Mouse (Mus musculus): ENCODE results near the gene Sh3tc1.

Gene Sh3tc1

DNA sequence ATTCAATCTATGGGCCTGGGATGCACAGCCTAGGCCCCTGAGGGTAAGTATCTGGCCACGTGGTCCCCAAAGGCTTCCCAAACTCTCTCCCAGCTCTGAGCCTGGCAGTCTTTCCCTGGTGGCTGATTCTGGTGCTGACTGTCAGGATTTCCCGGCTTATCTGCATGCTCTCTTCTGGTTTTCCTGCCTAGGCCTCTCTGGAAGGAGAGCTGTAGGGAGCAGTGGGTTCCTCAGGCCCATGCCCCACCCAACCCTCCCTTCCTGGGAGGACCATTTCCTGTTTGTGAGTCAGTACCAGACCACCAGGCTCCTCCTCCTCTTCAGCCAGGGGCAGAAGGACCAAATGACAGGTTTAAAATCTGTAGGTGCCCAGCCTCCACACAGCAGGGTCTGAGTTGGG lies 17.1 kb downstream of the Sh3tc1 start:
- no peak for DNase-seq (ENCODE audit: low spot score)

DNA sequence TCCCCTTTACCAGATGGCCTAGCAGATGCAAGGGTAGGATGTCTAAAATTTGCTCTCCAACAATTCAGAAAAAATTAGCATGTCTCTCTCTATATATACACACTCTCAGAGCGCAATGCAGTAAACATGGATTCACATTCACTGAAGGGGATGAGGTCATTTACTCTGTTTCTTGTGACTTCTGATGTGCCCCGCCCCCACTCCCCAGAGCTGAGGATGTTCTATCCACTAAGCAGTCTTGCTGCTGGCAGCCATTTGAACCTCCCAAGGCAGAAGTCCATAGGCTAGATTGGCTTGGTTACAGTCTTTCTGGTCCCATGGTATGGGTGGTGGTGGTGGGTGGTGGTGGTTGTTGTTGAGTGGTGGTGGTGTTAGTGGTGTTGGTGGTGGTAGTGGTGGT lies 17.9 kb downstream of the Sh3tc1 start:
- no peak for DNase-seq (ENCODE audit: low spot score)

- DNase-seq (ENCODE audit: low spot score): peak; percentile 70
These were observed 19.9 kb downstream of the Sh3tc1 start for GRCm38 (mm10) chr5:35719880-35720279.

GRCm38 (mm10) chr5:35719343-35719742 lies 20.4 kb downstream of the Sh3tc1 start:
- DNase-seq (ENCODE audit: low spot score): no peak

DNA sequence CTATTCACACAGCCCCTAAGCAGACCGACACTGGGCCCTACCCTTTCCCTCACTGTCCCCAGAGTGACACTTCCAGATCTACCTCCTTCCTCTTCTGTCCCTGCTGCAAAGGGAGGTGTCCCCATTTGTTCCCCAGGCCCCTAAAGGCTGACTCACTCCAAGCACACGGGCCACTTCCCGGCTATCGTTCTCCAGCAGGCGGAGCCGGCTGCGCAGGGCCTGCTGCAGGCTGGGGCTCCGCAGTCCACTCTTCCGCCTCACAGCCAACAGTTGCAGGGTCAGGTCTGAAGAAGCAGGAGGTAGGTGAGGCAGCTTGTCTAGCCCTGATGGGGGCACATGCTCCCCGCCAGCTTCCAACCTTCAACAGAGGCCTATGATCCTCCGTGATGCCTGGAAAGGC lies 21.0 kb downstream of the Sh3tc1 start:
- no peak for DNase-seq (ENCODE audit: low spot score)

- DNase-seq (ENCODE audit: low spot score): peak; percentile 57
These were observed 21.8 kb downstream of the Sh3tc1 start for GRCm38 (mm10) chr5:35717946-35718345.

- DNase-seq (ENCODE audit: low spot score): no peak
These were observed 22.3 kb downstream of the Sh3tc1 start for GRCm38 (mm10) chr5:35717455-35717854.

DNA sequence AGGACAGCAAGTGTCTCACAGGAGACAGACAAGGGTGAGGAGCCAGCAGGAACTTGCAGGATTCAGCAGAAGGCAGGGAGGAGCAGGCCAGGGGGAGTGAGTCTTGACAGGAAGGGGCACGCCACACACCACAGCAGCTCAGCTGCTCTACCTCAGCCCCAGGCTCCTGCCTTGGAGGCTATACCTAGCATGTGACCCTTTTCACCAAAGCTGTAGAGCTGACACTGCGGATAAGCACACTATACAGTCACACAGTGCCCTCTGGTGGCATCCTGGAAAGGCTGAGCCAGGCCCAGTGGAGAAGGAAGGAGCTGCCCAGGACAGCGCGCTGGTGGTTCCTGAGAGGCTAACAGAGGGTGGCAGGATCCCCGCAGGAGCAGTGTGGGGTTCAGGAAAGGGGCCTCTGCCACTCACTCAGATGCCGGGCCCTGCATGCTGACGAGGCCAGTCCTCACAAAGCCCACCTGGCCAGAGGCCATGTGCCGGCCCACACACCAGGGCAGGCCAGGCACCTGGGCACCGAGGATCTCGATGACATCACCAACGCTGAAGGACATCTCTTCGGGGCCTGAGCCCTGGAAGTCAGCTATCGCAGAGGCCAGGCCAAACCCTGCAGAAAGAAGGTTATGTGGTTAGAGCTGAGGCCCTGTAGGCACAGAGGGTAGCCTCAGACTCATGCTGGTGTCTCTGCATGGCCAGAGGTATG lies 26.0 kb downstream of the Sh3tc1 start:
- peak; percentile 78 for DNase-seq (ENCODE audit: low spot score)

- DNase-seq (ENCODE audit: low spot score): no peak
These were observed 27.3 kb downstream of the Sh3tc1 start for GRCm38 (mm10) chr5:35712517-35712916.

DNA sequence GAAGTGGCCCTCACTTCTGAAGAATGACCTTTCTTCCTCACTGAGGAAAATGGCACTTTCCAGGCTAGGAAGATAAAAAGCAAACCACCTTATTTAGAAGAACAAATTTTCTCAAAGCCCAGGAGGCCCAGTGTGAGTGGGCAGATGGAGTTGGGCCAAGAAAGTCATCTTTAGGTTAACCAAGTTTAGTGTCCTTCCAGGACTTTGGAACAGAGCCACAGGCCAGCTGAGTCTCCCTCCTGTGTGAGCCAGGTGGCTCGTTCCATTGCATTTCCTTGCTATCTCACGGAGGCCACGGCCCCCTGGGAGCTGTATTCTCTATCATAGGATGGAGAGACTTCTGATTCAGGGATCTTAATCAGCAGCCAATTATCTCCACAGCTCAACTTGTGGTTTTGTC lies 28.9 kb downstream of the Sh3tc1 start:
- DNase-seq (ENCODE audit: low spot score): no peak

GRCm38 (mm10) chr5:35710481-35710880 lies 29.3 kb downstream of the Sh3tc1 start:
- DNase-seq (ENCODE audit: low spot score): peak; percentile 41

- no peak for DNase-seq (ENCODE audit: low spot score)
These were observed 34.4 kb downstream of the Sh3tc1 start for GRCm38 (mm10) chr5:35705411-35705810.

DNA sequence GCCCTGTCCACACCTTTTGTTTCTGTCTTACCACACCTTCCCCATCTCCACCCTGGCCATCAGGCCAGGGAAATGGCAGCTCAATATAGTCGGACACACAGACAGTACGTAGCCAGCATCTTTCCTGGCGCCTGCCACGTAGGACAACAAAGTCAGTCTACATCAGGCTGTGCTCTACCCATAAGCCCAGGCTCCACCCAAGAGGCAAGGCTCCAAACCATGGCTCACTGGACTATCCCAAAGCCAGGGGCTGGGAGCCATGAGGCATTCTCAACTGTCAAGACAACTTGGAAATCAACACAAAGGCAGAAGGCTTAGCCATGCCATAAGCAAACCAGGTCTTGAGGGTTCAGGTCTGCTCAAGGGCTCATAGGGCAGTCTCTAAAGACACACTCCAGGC lies 36.0 kb downstream of the Sh3tc1 start:
- no peak for DNase-seq (ENCODE audit: low spot score)

GRCm38 (mm10) chr5:35703183-35703582 lies 36.6 kb downstream of the Sh3tc1 start:
- no peak for DNase-seq (ENCODE audit: low spot score)

GRCm38 (mm10) chr5:35702582-35703140 lies 37.1 kb downstream of the Sh3tc1 start:
- DNase-seq (ENCODE audit: low spot score): no peak

- DNase-seq (ENCODE audit: low spot score): peak; percentile 76
These were observed 38.7 kb downstream of the Sh3tc1 start for GRCm38 (mm10) chr5:35701042-35701441.

DNA sequence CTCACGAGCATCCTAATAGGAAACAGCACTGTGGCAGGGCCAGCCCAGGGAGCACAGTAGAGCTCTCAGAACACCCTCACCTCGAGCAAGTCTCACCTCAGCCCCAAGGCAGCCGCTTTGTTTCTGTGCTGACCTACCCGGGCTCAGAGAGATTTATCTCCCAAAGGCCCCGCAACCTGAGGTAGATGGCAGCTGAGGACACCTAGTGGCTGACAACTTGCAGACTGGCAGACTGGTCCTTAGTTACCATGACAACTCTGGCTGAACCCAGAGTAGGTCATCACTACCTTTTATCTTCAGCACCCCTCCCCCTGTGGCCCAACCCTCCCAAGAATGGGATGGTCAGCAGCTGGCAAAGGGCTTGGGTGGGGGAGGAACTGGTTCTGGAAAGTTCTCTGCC lies 44.0 kb downstream of the Sh3tc1 start:
- no peak for DNase-seq (ENCODE audit: low spot score)

GRCm38 (mm10) chr5:35693638-35694037 lies 46.1 kb downstream of the Sh3tc1 start:
- DNase-seq (ENCODE audit: low spot score): no peak

DNA sequence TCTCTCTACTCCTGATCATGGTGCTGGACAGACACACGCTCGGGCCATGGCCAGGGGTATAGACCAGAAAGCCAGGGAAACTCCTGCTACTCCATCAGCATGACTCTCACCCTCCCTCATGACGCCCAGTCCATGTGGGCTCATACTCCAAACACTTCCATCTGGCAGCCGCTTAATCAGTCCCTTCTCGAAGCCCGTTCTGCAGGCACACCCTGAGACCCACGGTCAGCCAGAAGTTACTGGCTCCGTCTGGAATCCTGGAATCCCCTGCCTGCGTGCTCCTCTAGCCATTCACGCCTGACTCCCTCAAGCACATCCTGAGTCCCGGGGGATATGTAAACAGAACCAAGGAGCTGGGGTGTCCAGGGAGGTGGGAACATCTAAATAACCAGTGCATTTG lies 48.5 kb downstream of the Sh3tc1 start:
- no peak for DNase-seq (ENCODE audit: low spot score)

GRCm38 (mm10) chr5:35690485-35691165 lies 49.2 kb downstream of the Sh3tc1 start:
- DNase-seq (ENCODE audit: low spot score): no peak

DNA sequence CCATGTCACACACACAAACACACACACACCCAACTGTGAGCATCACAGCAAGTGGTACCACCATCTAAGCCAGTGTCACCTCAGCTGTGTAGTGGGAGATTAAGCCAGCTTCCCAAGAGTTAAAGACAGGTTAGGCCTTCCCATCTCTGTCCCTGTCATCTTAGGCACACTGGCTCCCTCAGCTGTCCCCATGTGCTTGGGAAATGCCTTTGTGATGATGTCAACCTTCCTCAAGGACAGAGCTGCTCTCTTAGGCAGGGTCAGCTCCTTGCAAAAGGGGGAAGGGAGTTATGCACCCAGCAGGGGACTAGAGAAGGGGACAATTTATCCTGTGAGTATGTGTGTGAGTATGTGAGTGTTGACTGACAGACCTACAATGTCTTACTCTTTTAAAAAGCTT lies 50.4 kb downstream of the Sh3tc1 start:
- DNase-seq (ENCODE audit: low spot score): no peak

DNA sequence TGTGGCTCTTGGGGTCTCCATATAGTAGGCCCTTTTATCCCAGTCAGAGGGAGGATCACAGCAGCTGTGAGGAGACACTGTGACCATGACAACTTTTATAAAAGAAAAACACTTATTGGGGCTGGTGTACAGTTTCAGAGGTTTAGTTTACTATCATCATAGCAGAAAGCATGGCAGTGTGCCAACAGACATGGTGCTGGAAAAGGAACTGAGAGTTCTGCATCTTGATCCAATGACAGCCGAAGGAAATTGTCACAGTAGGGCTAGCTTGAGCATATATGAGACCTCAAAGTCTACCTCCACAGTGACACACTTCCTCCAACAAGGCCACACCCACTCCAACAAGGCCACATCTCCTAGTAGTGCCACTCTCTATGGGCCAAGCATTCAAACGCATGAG lies 50.9 kb downstream of the Sh3tc1 start:
- no peak for DNase-seq (ENCODE audit: low spot score)

DNA sequence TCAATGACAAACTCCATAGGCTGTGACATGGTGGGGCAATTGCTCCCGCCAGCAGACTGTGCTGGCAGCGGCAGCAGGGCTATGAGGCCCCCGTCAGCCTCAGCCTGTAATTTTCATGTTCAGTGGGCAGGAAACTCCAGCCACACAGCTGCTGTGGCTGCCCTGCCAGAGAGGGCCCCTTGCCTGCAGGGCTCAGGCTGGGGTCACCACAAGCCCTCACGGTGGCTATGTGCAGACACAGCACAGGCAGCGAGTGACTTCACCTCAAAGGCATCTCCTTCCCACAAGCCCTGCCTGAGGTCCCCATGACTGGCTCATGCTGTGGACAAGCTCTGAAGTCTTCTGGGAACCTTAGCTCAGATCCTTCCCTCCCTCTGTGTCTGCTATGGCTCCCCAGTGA lies 52.7 kb downstream of the Sh3tc1 start:
- DNase-seq (ENCODE audit: low spot score): no peak

DNA sequence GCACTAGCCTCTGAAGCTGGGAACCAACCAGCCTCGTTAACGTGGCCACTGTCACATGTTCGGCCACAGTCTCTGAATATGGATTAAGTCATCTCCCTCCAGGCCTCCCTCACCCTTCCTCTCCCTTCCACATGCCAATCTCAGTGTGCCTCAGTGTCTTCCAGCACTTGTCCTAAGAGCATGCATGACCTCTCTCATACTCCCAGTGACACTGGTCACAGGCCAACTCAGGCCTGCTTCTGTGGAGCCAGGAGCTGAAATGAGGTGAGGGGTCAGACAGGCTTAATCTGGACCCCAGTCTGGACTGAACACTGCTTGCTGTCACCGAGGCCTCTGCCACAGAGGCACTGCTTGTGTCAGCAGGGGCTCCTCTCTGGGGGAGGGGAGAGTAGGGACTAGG lies 53.5 kb downstream of the Sh3tc1 start:
- no peak for DNase-seq (ENCODE audit: low spot score)

Measured in ovary, postnatal 36 days (tissue).